Mouse (Mus musculus): ENCODE measurements around the gene Phf23.
A peak's percentile ranks its signal among the peaks of the same experiment; 100 is the strongest.
"Not testable (repeated sequence)": the region's sequence is repeated elsewhere in the genome, so short reads cannot be mapped to it uniquely, and the experiment has no call there.

Gene Phf23

GRCm38 (mm10) chr11:69995391-69995960, at the start of gene Phf23:
TSS of gene Phf23 (plus strand) at chr11:69995777.
- DNase-seq (ENCODE audit: low spot score) = peak; percentile 99

GRCm38 (mm10) chr11:69945997-69946891, 49.3 kb upstream of the Phf23 start:
- DNase-seq (ENCODE audit: low spot score) = no peak

GRCm38 (mm10) chr11:69947337-69948065, 48.1 kb upstream of the Phf23 start:
- DNase-seq (ENCODE audit: low spot score) = no peak

GRCm38 (mm10) chr11:69948066-69948762, 47.4 kb upstream of the Phf23 start, which contains the start of gene Slc2a4:
TSS of gene Slc2a4 (minus strand) at chr11:69948188.
- peak; percentile 81 for DNase-seq (ENCODE audit: low spot score)

GRCm38 (mm10) chr11:69948763-69949150, 46.8 kb upstream of the Phf23 start:
- DNase-seq (ENCODE audit: low spot score) = peak; percentile 62

- no peak for DNase-seq (ENCODE audit: low spot score)
These were observed 44.6 kb upstream of the Phf23 start for GRCm38 (mm10) chr11:69950807-69951459.

GRCm38 (mm10) chr11:69952274-69952673, 43.3 kb upstream of the Phf23 start:
- DNase-seq (ENCODE audit: low spot score) = no peak

- DNase-seq (ENCODE audit: low spot score) = no peak
These were observed 42.2 kb upstream of the Phf23 start for GRCm38 (mm10) chr11:69953267-69953915.

GRCm38 (mm10) chr11:69955618-69956017, 40.0 kb upstream of the Phf23 start:
- not testable (repeated sequence) for DNase-seq (ENCODE audit: low spot score)

GRCm38 (mm10) chr11:69956218-69956617, 39.4 kb upstream of the Phf23 start:
- no peak for DNase-seq (ENCODE audit: low spot score)

- DNase-seq (ENCODE audit: low spot score) = no peak
These were observed 35.0 kb upstream of the Phf23 start for GRCm38 (mm10) chr11:69960616-69961015.

- no peak for DNase-seq (ENCODE audit: low spot score)
These were observed 33.7 kb upstream of the Phf23 start for GRCm38 (mm10) chr11:69961841-69962240.

GRCm38 (mm10) chr11:69964650-69965270, 30.8 kb upstream of the Phf23 start, which contains the start of gene Cldn7:
TSS of gene Cldn7 (plus strand) at chr11:69964779.
- DNase-seq (ENCODE audit: low spot score) = no peak

- no peak for DNase-seq (ENCODE audit: low spot score)
These were observed 30.1 kb upstream of the Phf23 start for GRCm38 (mm10) chr11:69965271-69966005.

- DNase-seq (ENCODE audit: low spot score) = no peak
These were observed 29.3 kb upstream of the Phf23 start for GRCm38 (mm10) chr11:69966006-69966859.

- DNase-seq (ENCODE audit: low spot score) = no peak
These were observed 28.6 kb upstream of the Phf23 start for GRCm38 (mm10) chr11:69966860-69967517.

GRCm38 (mm10) chr11:69968793-69969192, 26.8 kb upstream of the Phf23 start:
- DNase-seq (ENCODE audit: low spot score) = no peak

GRCm38 (mm10) chr11:69970222-69970621, 25.4 kb upstream of the Phf23 start:
- DNase-seq (ENCODE audit: low spot score) = no peak
